Mouse (Mus musculus): Measurements from ENCODE around the gene Resp18.

Gene Resp18

DNA sequence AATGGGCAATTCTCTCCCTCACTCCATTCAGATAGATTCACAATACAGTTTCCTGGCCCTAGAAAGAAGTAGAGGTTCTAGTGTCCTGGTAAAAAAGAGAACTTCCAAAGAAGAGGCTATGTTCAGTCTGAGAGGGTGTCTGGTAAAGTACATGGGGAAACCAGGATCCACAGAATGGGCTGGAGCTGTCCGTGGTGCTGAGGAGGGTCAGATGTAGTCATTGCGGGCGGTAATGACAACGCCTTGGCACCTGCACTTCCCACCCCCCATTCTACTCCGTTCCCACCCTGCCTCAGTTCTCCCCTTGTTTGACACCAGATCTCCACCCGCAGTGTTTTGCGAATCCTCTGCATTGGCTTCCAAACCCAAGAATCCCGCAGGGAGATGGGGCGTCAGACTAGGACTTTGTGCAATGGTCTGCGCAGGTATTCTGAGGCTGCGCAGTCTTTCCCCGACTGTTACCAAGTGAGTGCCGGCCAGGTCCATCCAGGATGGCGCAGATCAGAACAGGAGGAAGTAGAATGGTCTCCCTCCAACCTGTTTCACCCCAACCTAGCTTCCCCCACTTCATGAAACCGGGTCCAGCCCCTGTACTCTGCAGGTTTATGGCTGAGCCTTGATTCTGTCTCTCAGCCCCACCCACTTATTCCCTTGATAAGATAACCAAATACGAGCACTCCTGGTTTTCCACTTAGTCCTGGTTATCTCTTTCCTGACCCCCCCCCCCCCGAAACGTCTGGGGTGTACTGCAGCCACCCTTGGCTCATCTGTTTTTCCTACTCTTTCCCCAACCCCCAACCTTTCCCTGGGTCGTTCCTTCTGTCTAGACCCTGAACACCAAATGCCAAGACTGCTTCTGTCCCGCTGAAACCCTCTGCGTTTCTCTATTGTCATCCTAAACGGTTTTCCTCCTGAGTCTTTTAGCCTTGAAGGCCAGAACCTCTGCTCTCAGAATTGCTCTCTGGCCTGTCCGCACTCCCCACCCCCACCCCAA lies 723 bp downstream of the Resp18 start:
- DNase-seq (ENCODE audit: low spot score) = peak; percentile 84

GRCm38 (mm10) chr1:75264091-75264880 lies 13.9 kb downstream of the Resp18 start, which contains the start of gene Ptprn:
Ptprn (minus strand) TSS chr1:75264502.
- no peak for DNase-seq (ENCODE audit: low spot score)

DNA sequence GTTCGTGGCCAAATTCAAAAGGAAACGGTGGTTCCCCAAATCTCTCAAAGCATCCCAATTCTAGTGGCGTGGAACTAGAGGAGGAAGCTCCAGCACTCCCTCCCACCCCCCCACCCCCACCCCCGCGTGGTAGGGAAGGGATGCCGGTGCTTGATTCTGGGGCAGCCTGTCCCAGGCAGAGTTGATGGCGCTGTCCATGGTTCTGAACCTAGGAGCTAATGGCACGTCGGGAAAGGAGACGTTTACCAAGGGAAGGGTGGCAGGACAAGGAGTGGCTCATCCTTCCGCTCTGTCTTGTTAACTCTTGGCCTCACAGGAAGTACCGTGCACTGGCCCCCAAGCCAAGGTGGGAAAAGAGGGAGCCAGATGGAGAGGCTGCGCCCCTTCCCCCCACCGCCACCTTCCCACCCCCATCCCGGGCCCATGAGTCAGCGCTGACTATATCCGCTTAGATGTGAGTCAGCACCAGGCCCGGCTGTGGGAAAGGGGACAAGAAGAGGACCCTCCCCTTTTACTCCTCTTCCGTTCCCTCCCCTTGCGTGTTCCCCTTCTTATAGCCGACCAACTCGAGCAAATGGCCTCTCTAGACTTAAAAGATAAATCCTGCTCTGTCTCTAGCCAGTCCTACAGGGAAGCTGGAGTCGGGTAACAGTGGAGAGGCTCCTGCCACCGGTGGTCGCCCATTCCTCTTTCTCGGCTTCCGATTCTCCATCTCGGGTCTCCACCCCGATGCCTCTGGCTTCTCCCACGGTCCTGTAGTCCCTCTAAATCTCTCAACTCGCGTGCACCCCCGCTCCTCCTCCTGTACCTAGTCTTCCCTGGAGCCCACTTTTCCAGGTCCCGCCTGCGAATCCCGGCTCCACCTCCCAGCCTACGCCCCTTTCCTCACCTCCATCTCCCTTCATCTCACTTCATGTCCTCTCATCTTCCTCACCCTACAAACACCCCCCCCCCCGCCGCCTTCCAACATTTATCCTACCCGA lies 15.0 kb downstream of the Resp18 start:
- DNase-seq (ENCODE audit: low spot score) = peak; percentile 89

DNA sequence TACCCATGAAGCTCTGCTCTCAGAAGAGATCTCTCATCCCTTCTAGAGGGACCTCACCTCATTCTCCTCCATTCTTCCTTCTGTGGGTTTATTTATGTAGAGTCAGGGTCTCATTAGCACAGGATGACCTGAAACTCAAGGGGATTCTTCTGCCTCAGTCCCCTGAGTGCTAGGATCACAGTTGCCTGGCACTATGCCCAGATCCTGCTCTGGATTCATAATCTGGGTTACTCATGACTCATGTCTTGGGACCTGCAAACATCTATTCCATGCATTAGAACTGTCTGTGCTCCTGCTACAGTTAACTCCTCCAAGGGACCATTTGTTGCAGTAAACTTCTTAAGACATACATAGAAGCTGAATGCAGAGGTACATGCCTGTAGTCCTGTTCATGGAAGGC lies 16.9 kb downstream of the Resp18 start:
- DNase-seq (ENCODE audit: low spot score) = no peak

GRCm38 (mm10) chr1:75255516-75256046 lies 22.6 kb downstream of the Resp18 start:
- DNase-seq (ENCODE audit: low spot score) = peak; percentile 49

- DNase-seq (ENCODE audit: low spot score) = no peak
Observed at GRCm38 (mm10) chr1:75254625-75255013, 23.6 kb downstream of the Resp18 start.

DNA sequence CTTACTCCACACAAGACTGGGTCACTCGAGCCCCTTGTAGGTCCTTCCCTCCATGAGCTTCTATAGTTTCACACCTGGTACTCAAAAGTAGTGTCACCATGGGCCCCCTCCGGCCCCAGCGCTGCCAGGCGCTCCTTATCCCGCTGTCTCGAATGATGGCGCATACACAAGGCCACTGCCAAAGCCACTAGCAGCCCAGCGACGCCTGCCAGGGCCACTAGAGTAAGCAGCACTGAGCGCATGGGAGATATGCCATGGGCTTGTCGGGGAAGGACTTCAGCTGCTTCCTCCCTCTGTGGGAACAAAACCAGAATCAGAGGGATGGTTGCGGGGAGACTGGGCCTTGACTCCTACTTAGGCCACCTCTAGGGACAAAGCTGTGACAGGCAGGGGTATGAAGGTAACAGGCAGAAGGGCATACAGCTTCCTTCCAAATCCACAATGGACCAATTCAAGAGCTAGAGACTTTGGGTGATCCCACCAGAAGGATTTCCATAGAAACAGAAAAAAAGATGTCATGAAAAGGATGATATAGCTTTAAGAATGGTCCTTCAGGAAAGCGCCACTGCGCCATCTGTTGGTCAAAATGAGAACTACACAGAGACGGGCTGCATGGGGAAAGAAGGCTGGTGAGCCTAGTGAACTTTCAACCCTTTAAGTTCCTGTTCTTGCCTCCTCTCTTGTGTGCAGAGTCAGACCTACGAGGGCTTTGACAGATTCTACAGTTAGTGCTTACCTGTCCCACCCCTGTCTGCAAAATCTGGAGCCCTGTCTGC lies 24.2 kb downstream of the Resp18 start:
- DNase-seq (ENCODE audit: low spot score) = peak; percentile 92

DNA sequence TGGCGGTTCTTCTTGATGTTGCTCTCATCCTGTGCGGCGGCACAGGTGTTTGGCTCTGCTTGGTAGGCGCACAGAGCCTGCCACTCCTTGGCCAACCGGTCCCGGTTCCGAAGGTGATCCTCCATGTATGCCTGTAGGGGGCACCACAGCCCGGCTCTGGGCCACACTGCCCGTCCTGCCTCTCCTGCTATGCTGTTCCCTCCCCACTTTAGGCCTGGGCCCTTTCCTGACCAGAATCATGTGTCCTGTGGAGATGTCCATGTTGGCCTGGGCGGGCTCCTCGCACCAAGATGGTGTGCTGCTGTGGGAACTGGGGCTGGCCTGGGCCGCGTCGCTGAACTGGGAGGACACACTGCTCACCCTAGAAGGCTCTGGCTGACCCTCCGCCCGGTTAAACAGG lies 25.2 kb downstream of the Resp18 start:
- peak; percentile 50 for DNase-seq (ENCODE audit: low spot score)

DNA sequence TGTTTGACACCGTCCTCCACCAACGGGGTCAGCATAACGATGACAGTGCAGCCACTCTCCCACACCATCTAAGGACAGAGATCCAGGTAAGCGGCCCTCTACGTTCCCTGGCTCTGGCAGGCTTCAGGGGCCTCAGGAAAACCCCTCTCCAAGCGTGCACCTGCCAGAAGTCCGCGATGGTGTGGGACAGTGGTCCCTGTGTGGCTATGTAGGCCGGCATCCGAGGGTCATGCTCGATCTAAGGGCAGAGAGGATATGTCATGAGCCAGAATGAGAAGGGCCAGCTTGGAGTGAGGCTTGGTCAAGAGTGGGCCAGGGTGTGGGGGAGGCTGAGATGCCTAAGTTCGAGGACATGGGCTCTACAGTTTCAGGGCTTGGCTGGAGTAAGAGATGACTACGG lies 25.9 kb downstream of the Resp18 start:
- DNase-seq (ENCODE audit: low spot score) = no peak

- DNase-seq (ENCODE audit: low spot score) = peak; percentile 83
Observed at GRCm38 (mm10) chr1:75251112-75251970, 26.9 kb downstream of the Resp18 start.

- no peak for DNase-seq (ENCODE audit: low spot score)
Observed at GRCm38 (mm10) chr1:75250498-75250897, 27.7 kb downstream of the Resp18 start.

DNA sequence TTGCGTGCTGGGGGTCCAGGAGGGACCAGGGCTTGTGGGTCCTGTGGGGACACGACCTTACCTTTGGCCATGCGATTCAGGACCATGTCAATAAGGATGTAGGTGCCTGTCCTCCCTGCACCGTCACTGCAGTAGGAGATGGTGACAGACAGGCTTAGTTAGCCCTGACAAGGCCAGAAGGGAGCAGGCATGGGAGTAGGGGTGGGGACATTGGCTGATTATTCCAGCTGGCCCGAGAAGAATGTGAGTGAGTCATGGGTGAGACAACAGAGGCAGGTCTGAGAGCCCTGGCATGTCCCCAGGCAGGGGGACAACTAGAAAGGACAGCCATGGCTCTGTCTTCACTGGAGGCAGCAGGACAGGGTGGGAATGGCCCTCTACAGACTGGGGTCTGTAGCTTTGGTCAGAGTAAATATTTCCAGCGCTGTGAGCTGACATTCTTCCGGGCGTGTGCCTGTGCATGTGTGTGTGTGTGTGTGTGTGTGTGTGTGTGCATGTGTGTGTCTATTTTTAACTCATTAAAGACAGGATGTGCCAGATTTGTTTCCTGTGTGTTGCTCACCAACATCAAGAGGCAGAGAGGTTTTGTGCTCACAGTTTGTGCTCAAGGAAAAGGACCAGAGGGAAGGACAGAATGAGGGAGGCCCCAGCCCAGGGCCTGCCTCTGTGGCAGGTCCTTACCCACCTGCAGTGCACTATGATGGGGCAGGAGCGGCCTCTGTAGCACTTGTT lies 30.0 kb downstream of the Resp18 start:
- no peak for DNase-seq (ENCODE audit: low spot score)

GRCm38 (mm10) chr1:75247071-75247930 lies 30.9 kb downstream of the Resp18 start:
- no peak for DNase-seq (ENCODE audit: low spot score)

DNA sequence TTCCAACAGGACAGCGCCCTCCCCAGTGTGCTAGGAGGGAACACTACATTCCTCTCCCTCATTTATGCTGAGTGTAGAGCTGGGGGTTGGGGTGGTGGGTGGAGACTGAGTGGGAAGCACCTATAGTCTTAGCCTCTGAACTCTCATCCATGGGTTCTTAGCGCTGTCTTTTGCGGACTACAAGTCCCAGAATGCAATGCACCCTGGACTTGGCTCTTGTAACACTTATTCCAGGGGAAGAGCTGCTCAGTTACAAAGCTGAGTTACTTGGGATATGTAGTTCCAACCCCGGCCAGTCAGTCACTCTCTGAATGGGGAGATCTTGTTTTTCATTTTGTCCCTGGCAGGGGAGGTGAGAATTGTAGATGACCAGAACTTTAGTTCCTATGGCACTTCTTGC lies 33.4 kb downstream of the Resp18 start:
- no peak for DNase-seq (ENCODE audit: low spot score)

DNA sequence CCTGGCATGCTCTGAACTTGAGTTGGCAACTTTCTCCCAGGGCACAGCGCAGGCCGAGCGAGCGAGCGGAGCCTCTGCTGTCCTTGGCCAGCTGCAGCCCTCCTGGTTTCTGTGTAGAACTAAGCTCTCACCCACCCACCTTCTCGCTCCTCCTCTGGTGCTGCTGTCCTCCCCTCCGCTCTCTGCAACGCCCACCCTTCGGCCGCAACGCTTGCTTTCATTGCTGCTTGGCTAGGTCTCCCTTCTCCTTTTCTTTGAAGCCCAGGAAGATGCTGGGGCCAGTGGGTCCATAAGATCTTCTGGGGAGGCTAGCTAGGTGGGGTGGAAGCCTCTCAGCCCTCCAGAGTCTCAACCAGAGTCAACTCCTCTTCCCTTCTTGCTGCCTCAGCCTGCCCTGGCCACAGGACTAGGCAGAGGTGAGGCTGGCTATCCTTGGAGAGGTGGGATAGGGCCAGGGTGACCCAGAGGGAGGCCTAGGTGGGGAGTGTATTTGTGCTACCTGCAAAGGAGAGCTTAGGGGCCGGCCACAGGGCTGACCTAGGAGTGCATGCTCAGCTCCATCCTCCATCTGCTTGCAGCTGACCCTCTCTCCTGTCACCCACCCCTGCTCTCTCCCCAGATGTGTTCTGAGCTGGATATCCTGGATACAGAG lies 33.9 kb downstream of the Resp18 start:
- peak; percentile 38 for DNase-seq (ENCODE audit: low spot score)

GRCm38 (mm10) chr1:75243411-75243810 lies 34.8 kb downstream of the Resp18 start:
- no peak for DNase-seq (ENCODE audit: low spot score)

- no peak for DNase-seq (ENCODE audit: low spot score)
Observed at GRCm38 (mm10) chr1:75239591-75239990, 38.6 kb downstream of the Resp18 start.
